Mouse (Mus musculus) midbrain, embryonic 11.5 days (tissue): Measurements from ENCODE around the gene Rin1. TPM values are rescaled to one million over a fixed set of nuclear protein-coding genes. Genes with fewer than 3 reads are reported as not detected.
"Not testable (repeated sequence)": the region's sequence is repeated elsewhere in the genome, so short reads cannot be mapped to it uniquely, and the experiment has no call there.

Experiments used
- ATAC-seq: fragments of 200-750 bp; cut with Nextera tagmentation; 2 replicates; pipeline ENCODE4 v1.8.0; 2017; ENCODE audit warnings: moderate TSS enrichment, moderate library complexity; ENCODE audit not compliant: low FRiP score
- DNase-seq: peaks from one replicate; pipeline ENCODE4 v3.0.0; 2015; ENCODE audit warnings: low spot score; ENCODE audit errors: missing footprints
- H3K27ac ChIP-seq: fragments of 300-500 bp; sonication (generic); 2 replicates; pipeline ENCODE4 v1.5.1; 2014; ENCODE audit warnings: low read depth, low read length
- H3K27me3 ChIP-seq: fragments of 300-500 bp; sonication (generic); 2 replicates; pipeline ENCODE4 v1.6.1; 2014; ENCODE audit warnings: mild to moderate bottlenecking, low read length, moderate library complexity, mixed read lengths; ENCODE audit not compliant: control insufficient read depth, insufficient read depth
- H3K36me3 ChIP-seq: fragments of 300-500 bp; sonication (generic); 2 replicates; pipeline ENCODE4 v1.6.1; 2014; ENCODE audit warnings: mild to moderate bottlenecking, low read length, moderate library complexity, mixed read lengths; ENCODE audit not compliant: control insufficient read depth, insufficient read depth
- H3K4me1 ChIP-seq: fragments of 300-500 bp; sonication (generic); 2 replicates; pipeline ENCODE4 v1.6.1; 2014; ENCODE audit warnings: low read length; ENCODE audit not compliant: control insufficient read depth, insufficient read depth
- H3K4me2 ChIP-seq: fragments of 300-500 bp; sonication (generic); 2 replicates; pipeline ENCODE4 v1.6.1; 2014; ENCODE audit warnings: mild to moderate bottlenecking, moderate library complexity
- H3K4me3 ChIP-seq: fragments of 300-500 bp; sonication (generic); 2 replicates; pipeline ENCODE4 v1.5.1; 2014; ENCODE audit warnings: low read depth, low read length
- H3K9ac ChIP-seq: fragments of 300-500 bp; sonication (generic); 2 replicates; pipeline ENCODE4 v1.6.1; 2014; ENCODE audit warnings: low read length
- H3K9me3 ChIP-seq: fragments of 300-500 bp; sonication (generic); 2 replicates; pipeline ENCODE4 v1.6.1; 2016; ENCODE audit warnings: low read length; ENCODE audit not compliant: control insufficient read depth
- WGBS: fragments of 180-500 bp; shearing (Covaris S2); extraction: QIAGEN DNeasy Blood & Tissue Kit; methylation state at CpG from one replicate; pipeline ENCODE4 v1.1.7; 2014; 5-methylcytosine and 5-hydroxymethylcytosine counted together
- polyA plus RNA-seq: library from polyadenylated mRNA; unstranded; fragments of >200 nt; fragmentation: Nextera tagmentation; extraction: Ambion mirVana; gene quantifications from 2 replicates; pipeline ENCODE4 v1.2.1, GENCODE M21; 2014

Rin1 gene
- 0.63 and 1.4 TPM in 2 replicates for polyA plus RNA-seq

- Histone ChIP-seq H3K27ac (no peak within 1 kb of the TSS), H3K4me1 (peaks cover 22% of the 10 kb centered on the region), H3K9ac (peak within 1 kb of the TSS; percentile 34; the same call in 1 of the 2 replicates), H3K27me3 (peaks cover 35% of the 10 kb centered on the region), H3K4me2 (no peak within 1 kb of the TSS; the same call in 1 of the 2 replicates), H3K4me3 (no peak within 1 kb of the TSS), H3K36me3 (0 out of 2 replicates have a peak, but pooled peaks cover 2% of the 10 kb centered on the region), H3K9me3 (no peaks in the 10 kb centered on the region)
- peak; percentile 60 for ATAC-seq
- WGBS: 13% methylated on average over 14 of the region's 14 CpGs
- DNase-seq: peak; percentile 93
These were observed at the start of gene Rin1 for GRCm38 (mm10) chr19:5050047-5050905. Gene Rin1 (plus strand): TSS chr19:5050481.

GRCm38 (mm10) chr19:5001666-5002406 lies 48.4 kb upstream of the Rin1 start:
- H3K9me3 ChIP-seq: no peaks in the 10 kb centered on the region
- H3K4me1 ChIP-seq: peaks cover 9% of the 10 kb centered on the region
- peak overlapping the region; percentile 47 for H3K9ac ChIP-seq
- H3K27me3 ChIP-seq: no peaks in the 10 kb centered on the region
- peak overlapping the region; percentile 57 for H3K27ac ChIP-seq
- peak overlapping the region; percentile 21; the same call in 1 of the 2 replicates for H3K4me3 ChIP-seq
- H3K4me2 ChIP-seq: peak overlapping the region; percentile 59
- ATAC-seq (peak; percentile 98), DNase-seq (peak; percentile 98)
- under 1% methylated on average over 39 of the region's 39 CpGs for WGBS
- no peaks in the 10 kb centered on the region for H3K36me3 ChIP-seq

DNA sequence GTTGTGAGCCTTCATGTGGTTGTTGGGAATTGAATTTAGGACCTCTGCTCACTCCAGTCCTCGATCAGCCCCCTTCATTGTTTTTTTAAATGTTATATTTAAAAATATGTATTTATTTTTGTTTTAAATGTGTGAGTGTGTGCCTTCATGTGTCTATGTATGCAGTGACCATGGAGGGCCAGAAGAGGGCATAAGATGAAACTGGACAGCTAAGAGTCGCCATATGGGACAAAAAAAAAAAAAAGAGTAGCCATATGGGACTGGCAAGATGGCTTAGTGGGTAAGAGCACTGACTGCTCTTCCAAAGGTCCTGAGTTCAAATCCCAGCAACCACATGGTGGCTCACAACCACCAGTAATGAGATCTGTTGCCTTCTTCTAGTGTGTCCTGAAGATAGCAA lies 46.6 kb upstream of the Rin1 start:
- H3K9ac ChIP-seq, ATAC-seq, H3K4me3 ChIP-seq, H3K27me3 ChIP-seq, DNase-seq, H3K9me3 ChIP-seq, H3K4me1 ChIP-seq, H3K4me2 ChIP-seq, H3K36me3 ChIP-seq, H3K27ac ChIP-seq: not testable (repeated sequence)
- WGBS: 62% methylated on average over 2 of the region's 2 CpGs

DNA sequence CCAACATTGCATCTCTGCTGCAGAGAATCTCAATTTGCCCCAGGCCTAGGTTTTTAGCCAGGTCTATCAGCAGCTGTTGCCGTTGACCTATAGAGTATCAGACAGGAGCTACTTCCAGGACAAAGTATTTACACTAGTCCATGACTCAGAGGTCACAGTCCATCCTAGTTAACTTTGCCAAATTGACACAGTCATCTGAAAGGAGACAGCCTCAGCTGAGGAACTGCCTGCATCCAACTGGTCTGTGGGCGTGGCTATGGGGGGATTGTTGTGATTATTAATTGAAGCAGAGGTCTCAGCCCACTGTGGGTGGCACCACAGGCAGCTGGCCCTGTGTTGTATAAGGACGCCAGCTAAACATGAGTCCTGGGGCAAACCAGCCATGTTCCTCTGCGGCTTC lies 45.4 kb upstream of the Rin1 start:
- no peak overlapping the region for H3K4me2 ChIP-seq
- WGBS: 73% methylated on average over 4 of the region's 4 CpGs
- H3K27me3 ChIP-seq: no peaks in the 10 kb centered on the region
- no peak overlapping the region for H3K27ac ChIP-seq
- no peak overlapping the region for H3K9ac ChIP-seq
- ATAC-seq (no peak), DNase-seq (no peak)
- H3K4me3 ChIP-seq: no peak overlapping the region
- no peaks in the 10 kb centered on the region for H3K9me3 ChIP-seq
- no peaks in the 10 kb centered on the region for H3K36me3 ChIP-seq
- peaks cover 9% of the 10 kb centered on the region for H3K4me1 ChIP-seq

GRCm38 (mm10) chr19:5013138-5013537 lies 37.1 kb upstream of the Rin1 start:
- no peak for DNase-seq
- Histone ChIP-seq H3K27ac (no peak overlapping the region), H3K36me3 (no peaks in the 10 kb centered on the region), H3K9ac (no peak overlapping the region), H3K9me3 (no peaks in the 10 kb centered on the region), H3K4me2 (no peak overlapping the region), H3K4me1 (no peaks in the 10 kb centered on the region), H3K4me3 (no peak overlapping the region), H3K27me3 (no peaks in the 10 kb centered on the region)
- WGBS: 86% methylated on average over 8 of the region's 8 CpGs
- no peak for ATAC-seq

- Histone ChIP-seq H3K4me1 (no peaks in the 10 kb centered on the region), H3K27me3 (no peaks in the 10 kb centered on the region), H3K4me2 (no peak overlapping the region), H3K27ac (no peak overlapping the region), H3K4me3 (no peak overlapping the region), H3K9me3 (no peaks in the 10 kb centered on the region), H3K36me3 (no peaks in the 10 kb centered on the region), H3K9ac (no peak overlapping the region)
- no peak for ATAC-seq
- DNase-seq: peak; percentile 93
- 17% methylated on average over 8 of the region's 8 CpGs for WGBS
These were observed 35.3 kb upstream of the Rin1 start for GRCm38 (mm10) chr19:5014961-5015398.

- Histone ChIP-seq H3K36me3 (no peaks in the 10 kb centered on the region), H3K27ac (no peak overlapping the region), H3K4me2 (no peak overlapping the region), H3K9ac (no peak overlapping the region), H3K9me3 (no peaks in the 10 kb centered on the region), H3K4me1 (no peaks in the 10 kb centered on the region), H3K27me3 (no peaks in the 10 kb centered on the region), H3K4me3 (no peak overlapping the region)
- DNase-seq (no peak), ATAC-seq (no peak)
- WGBS: 52% methylated on average over 10 of the region's 10 CpGs
These were observed 34.0 kb upstream of the Rin1 start for GRCm38 (mm10) chr19:5016221-5016742.

GRCm38 (mm10) chr19:5016782-5017181 lies 33.5 kb upstream of the Rin1 start:
- Histone ChIP-seq H3K4me2 (no peak overlapping the region), H3K9ac (no peak overlapping the region), H3K36me3 (no peaks in the 10 kb centered on the region), H3K4me1 (no peaks in the 10 kb centered on the region), H3K9me3 (no peaks in the 10 kb centered on the region), H3K4me3 (no peak overlapping the region), H3K27me3 (no peaks in the 10 kb centered on the region), H3K27ac (no peak overlapping the region)
- no peak for ATAC-seq
- 21% methylated on average over 12 of the region's 12 CpGs for WGBS
- DNase-seq: peak; percentile 91

- no peaks in the 10 kb centered on the region for H3K4me1 ChIP-seq
- ATAC-seq (no peak), DNase-seq (no peak)
- no peak overlapping the region for H3K4me3 ChIP-seq
- H3K9me3 ChIP-seq: no peaks in the 10 kb centered on the region
- H3K27ac ChIP-seq: no peak overlapping the region
- no peaks in the 10 kb centered on the region for H3K36me3 ChIP-seq
- H3K4me2 ChIP-seq: no peak overlapping the region
- no peaks in the 10 kb centered on the region for H3K27me3 ChIP-seq
- WGBS: 81% methylated on average over 4 of the region's 4 CpGs
- no peak overlapping the region for H3K9ac ChIP-seq
These were observed 32.7 kb upstream of the Rin1 start for GRCm38 (mm10) chr19:5017611-5018010.
